Mouse (Mus musculus) MEL (cell line): ENCODE results near the gene Jak3.

Experiments
- CTCF ChIP-seq, 3 experiments: IDR thresholded peaks in 2 of 3; conservative IDR thresholded peaks in 1 of 3; 2 replicates each; pipeline ENCODE4 v1.5.1; 2011 to 2012; ENCODE audit warnings: low read length in 3 of 3, low read depth in 2 of 3, mild to moderate bottlenecking in 2 of 3, improper control_type of control experiment in 1 of 3, inconsistent platforms in 1 of 3, mixed read lengths in 1 of 3, moderate library complexity in 1 of 3; ENCODE audit not compliant: control insufficient read depth in 1 of 3, insufficient read depth in 1 of 3, poor library complexity in 1 of 3, severe bottlenecking in 1 of 3
- UBTF ChIP-seq: IDR thresholded peaks from 2 replicates; pipeline ENCODE4 v1.6.1; 2012; ENCODE audit warnings: low read depth, mild to moderate bottlenecking, inconsistent platforms, low read length, improper control_type of control experiment, moderate library complexity, borderline replicate concordance; ENCODE audit not compliant: insufficient read depth

- no peak for TF ChIP-seq UBTF
- TF ChIP-seq CTCF (IDR thresholded peaks at IDR 0.05 in 2 of 3, conservative IDR thresholded peaks at IDR 0.05 in 1 of 3; ENCODE audit: control insufficient read depth in 1 of 3, insufficient read depth in 1 of 3, low read depth in 2 of 3, low read length in 3 of 3, poor library complexity in 1 of 3, severe bottlenecking in 1 of 3) = no peak
These were observed 17.5 kb upstream of the Jak3 start for GRCm38 (mm10) chr8:71658515-71659049.
